Mouse (Mus musculus) ES-E14 (cell line): ENCODE measurements around the gene Bola1.

Experiments used
- HCFC1 ChIP-seq: IDR thresholded peaks from 2 replicates; pipeline ENCODE4 v1.6.1; 2012; ENCODE audit warnings: low read length, inconsistent platforms, borderline replicate concordance; ENCODE audit not compliant: insufficient read depth
- MAFK ChIP-seq: IDR thresholded peaks from 2 replicates; pipeline ENCODE4 v1.6.1; 2014; ENCODE audit warnings: mild to moderate bottlenecking, low read depth, low read length, inconsistent platforms; ENCODE audit not compliant: insufficient read depth
- ZC3H11A ChIP-seq: IDR thresholded peaks from 2 replicates; pipeline ENCODE4 v1.6.1; 2012; ENCODE audit warnings: low read depth, mild to moderate bottlenecking, inconsistent platforms, low read length, borderline replicate concordance

DNA sequence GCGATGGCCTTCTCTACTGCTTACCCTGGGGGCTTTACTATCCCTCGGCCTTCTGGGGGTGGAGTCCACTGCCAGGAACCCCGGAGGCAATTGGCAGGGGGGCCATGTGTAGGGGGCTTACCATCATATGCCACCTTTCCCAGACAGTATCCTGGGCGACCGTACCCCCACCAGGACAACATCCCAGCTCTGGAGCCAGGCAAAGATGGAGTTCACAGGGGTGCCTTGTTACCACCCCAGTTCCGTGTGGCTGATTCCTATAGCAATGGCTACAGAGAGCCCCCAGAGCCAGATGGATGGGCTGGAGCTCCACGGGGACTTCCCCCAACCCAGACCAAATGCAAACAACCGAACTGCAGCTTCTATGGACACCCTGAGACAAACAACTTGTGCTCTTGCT lies 64.0 kb downstream of the Bola1 start:
- TF ChIP-seq MAFK (no peak), HCFC1 (no peak), ZC3H11A (no peak)
